Mouse (Mus musculus): ENCODE measurements around the gene Meox1.

DNA sequence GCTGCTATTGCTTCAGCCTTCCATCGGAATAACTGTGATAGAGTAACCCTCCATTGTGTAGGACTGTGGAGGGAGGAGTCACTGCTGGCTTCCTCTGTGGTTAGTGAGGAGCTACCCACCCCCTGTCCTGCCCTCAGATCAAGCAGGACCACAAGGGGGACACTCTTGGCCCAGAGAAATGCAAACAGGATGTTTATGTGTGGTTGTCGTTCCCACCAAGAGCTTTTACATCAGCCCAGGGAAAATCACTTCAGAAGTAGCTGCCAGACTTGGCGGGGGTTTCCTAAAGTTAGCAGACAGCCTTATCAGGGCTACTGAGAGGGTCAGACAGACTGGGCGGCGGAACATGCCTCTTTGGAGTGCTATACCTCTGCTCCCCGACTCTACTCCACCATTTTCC, 8.9 kb downstream of the Meox1 start:
- TF ChIP-seq POLR2A (IDR thresholded peaks at IDR 0.05; ENCODE audit: borderline replicate concordance, insufficient read depth, low read length), result no peak
- no peak for TF ChIP-seq CTCF (IDR thresholded peaks at IDR 0.05; ENCODE audit: borderline replicate concordance, insufficient read depth, low read depth, low read length)
